Mouse (Mus musculus): Measurements from ENCODE around the gene Gemin4. TPM values are rescaled to one million over a fixed set of nuclear protein-coding genes. Genes with fewer than 3 reads are reported as not detected.

Gemin4 gene
- polyA plus RNA-seq (2012; rRNA removed), result 39.6 and 40.8 TPM in 2 replicates

- Histone ChIP-seq H3K4me1 (ENCODE audit: control insufficient read depth, insufficient read depth, low read length) (no peaks in the 10 kb centered on the region), H3K27ac (ENCODE audit: control insufficient read depth, insufficient read depth, low read depth, low read length) (peak within 1 kb of the TSS; percentile 87), H3K27me3 (ENCODE audit: control insufficient read depth, insufficient read depth, low read length) (no peaks in the 10 kb centered on the region), H3K36me3 (ENCODE audit: control insufficient read depth, insufficient read depth, low read length) (no peaks in the 10 kb centered on the region; the same call in none of the 2 replicates), H3K4me3 (ENCODE audit: control insufficient read depth, low read depth, low read length) (peak within 1 kb of the TSS; percentile 92)
- peak; percentile 99 for TF ChIP-seq POLR2A (IDR thresholded peaks at IDR 0.05; ENCODE audit: control insufficient read depth, low read depth, low read length)
- TF ChIP-seq CTCF (IDR thresholded peaks at IDR 0.05; ENCODE audit: control insufficient read depth, insufficient read depth, insufficient replicate concordance, low read depth, low read length), result peak; percentile 97
Observed at GRCm38 (mm10) chr11:76217390-76217800, at the start of gene Gemin4, which contains the start of gene Dbil5. Gene Gemin4, minus strand, starts transcription at chr11:76217664. Gene Dbil5, plus strand, starts transcription at chr11:76217608.

GRCm38 (mm10) chr11:76262611-76263351 is 45.3 kb upstream of the Gemin4 start:
- H3K4me3 ChIP-seq (ENCODE audit: control insufficient read depth, low read depth, low read length), result no peak overlapping the region
- no peak overlapping the region for H3K27ac ChIP-seq (ENCODE audit: control insufficient read depth, insufficient read depth, low read depth, low read length)
- H3K4me1 ChIP-seq (ENCODE audit: control insufficient read depth, insufficient read depth, low read length), result no peaks in the 10 kb centered on the region
- no peaks in the 10 kb centered on the region for H3K27me3 ChIP-seq (ENCODE audit: control insufficient read depth, insufficient read depth, low read length)
- no peak for TF ChIP-seq POLR2A (IDR thresholded peaks at IDR 0.05; ENCODE audit: control insufficient read depth, low read depth, low read length)
- no peak for TF ChIP-seq CTCF (IDR thresholded peaks at IDR 0.05; ENCODE audit: control insufficient read depth, insufficient read depth, insufficient replicate concordance, low read depth, low read length)
- H3K36me3 ChIP-seq (ENCODE audit: control insufficient read depth, insufficient read depth, low read length), result no peaks in the 10 kb centered on the region; the same call in 1 of the 2 replicates

- Histone ChIP-seq H3K27me3 (ENCODE audit: control insufficient read depth, insufficient read depth, low read length) (no peaks in the 10 kb centered on the region), H3K4me1 (ENCODE audit: control insufficient read depth, insufficient read depth, low read length) (no peaks in the 10 kb centered on the region), H3K36me3 (ENCODE audit: control insufficient read depth, insufficient read depth, low read length) (no peaks in the 10 kb centered on the region; the same call in 1 of the 2 replicates), H3K4me3 (ENCODE audit: control insufficient read depth, low read depth, low read length) (no peak overlapping the region), H3K27ac (ENCODE audit: control insufficient read depth, insufficient read depth, low read depth, low read length) (no peak overlapping the region)
- no peak for TF ChIP-seq POLR2A (IDR thresholded peaks at IDR 0.05; ENCODE audit: control insufficient read depth, low read depth, low read length)
- TF ChIP-seq CTCF (IDR thresholded peaks at IDR 0.05; ENCODE audit: control insufficient read depth, insufficient read depth, insufficient replicate concordance, low read depth, low read length), result no peak
Observed at GRCm38 (mm10) chr11:76261224-76261623, 43.8 kb upstream of the Gemin4 start.

- H3K4me1 ChIP-seq (ENCODE audit: control insufficient read depth, insufficient read depth, low read length), result no peaks in the 10 kb centered on the region
- H3K4me3 ChIP-seq (ENCODE audit: control insufficient read depth, low read depth, low read length), result no peak overlapping the region
- no peaks in the 10 kb centered on the region; the same call in 1 of the 2 replicates for H3K36me3 ChIP-seq (ENCODE audit: control insufficient read depth, insufficient read depth, low read length)
Observed at GRCm38 (mm10) chr11:76260208-76261050, 43.0 kb upstream of the Gemin4 start.

GRCm38 (mm10) chr11:76258511-76258910 is 41.0 kb upstream of the Gemin4 start:
- Histone ChIP-seq H3K4me1 (ENCODE audit: control insufficient read depth, insufficient read depth, low read length) (no peaks in the 10 kb centered on the region), H3K36me3 (ENCODE audit: control insufficient read depth, insufficient read depth, low read length) (no peaks in the 10 kb centered on the region; the same call in 1 of the 2 replicates), H3K27ac (ENCODE audit: control insufficient read depth, insufficient read depth, low read depth, low read length) (no peak overlapping the region), H3K27me3 (ENCODE audit: control insufficient read depth, insufficient read depth, low read length) (no peaks in the 10 kb centered on the region), H3K4me3 (ENCODE audit: control insufficient read depth, low read depth, low read length) (no peak overlapping the region)
- TF ChIP-seq CTCF (IDR thresholded peaks at IDR 0.05; ENCODE audit: control insufficient read depth, insufficient read depth, insufficient replicate concordance, low read depth, low read length) (no peak), POLR2A (IDR thresholded peaks at IDR 0.05; ENCODE audit: control insufficient read depth, low read depth, low read length) (no peak)

More at GRCm38 (mm10) chr11:76260208-76261050, 43.0 kb upstream of the Gemin4 start:
- TF ChIP-seq POLR2A (IDR thresholded peaks at IDR 0.05; ENCODE audit: control insufficient read depth, low read depth, low read length) (no peak), CTCF (IDR thresholded peaks at IDR 0.05; ENCODE audit: control insufficient read depth, insufficient read depth, insufficient replicate concordance, low read depth, low read length) (no peak)
- H3K27me3 ChIP-seq (ENCODE audit: control insufficient read depth, insufficient read depth, low read length), result no peaks in the 10 kb centered on the region
- H3K27ac ChIP-seq (ENCODE audit: control insufficient read depth, insufficient read depth, low read depth, low read length), result no peak overlapping the region

GRCm38 (mm10) chr11:76257386-76257785 is 39.9 kb upstream of the Gemin4 start:
- no peaks in the 10 kb centered on the region; the same call in 1 of the 2 replicates for H3K36me3 ChIP-seq (ENCODE audit: control insufficient read depth, insufficient read depth, low read length)
- H3K27ac ChIP-seq (ENCODE audit: control insufficient read depth, insufficient read depth, low read depth, low read length), result no peak overlapping the region
- TF ChIP-seq POLR2A (IDR thresholded peaks at IDR 0.05; ENCODE audit: control insufficient read depth, low read depth, low read length), result no peak
- no peak for TF ChIP-seq CTCF (IDR thresholded peaks at IDR 0.05; ENCODE audit: control insufficient read depth, insufficient read depth, insufficient replicate concordance, low read depth, low read length)
- no peak overlapping the region for H3K4me3 ChIP-seq (ENCODE audit: control insufficient read depth, low read depth, low read length)
- no peaks in the 10 kb centered on the region for H3K27me3 ChIP-seq (ENCODE audit: control insufficient read depth, insufficient read depth, low read length)
- no peaks in the 10 kb centered on the region for H3K4me1 ChIP-seq (ENCODE audit: control insufficient read depth, insufficient read depth, low read length)

GRCm38 (mm10) chr11:76256129-76256528 is 38.7 kb upstream of the Gemin4 start:
- Histone ChIP-seq H3K4me1 (ENCODE audit: control insufficient read depth, insufficient read depth, low read length) (no peaks in the 10 kb centered on the region), H3K36me3 (ENCODE audit: control insufficient read depth, insufficient read depth, low read length) (no peaks in the 10 kb centered on the region), H3K27ac (ENCODE audit: control insufficient read depth, insufficient read depth, low read depth, low read length) (no peak overlapping the region), H3K27me3 (ENCODE audit: control insufficient read depth, insufficient read depth, low read length) (no peaks in the 10 kb centered on the region), H3K4me3 (ENCODE audit: control insufficient read depth, low read depth, low read length) (no peak overlapping the region)
- TF ChIP-seq POLR2A (IDR thresholded peaks at IDR 0.05; ENCODE audit: control insufficient read depth, low read depth, low read length) (no peak), CTCF (IDR thresholded peaks at IDR 0.05; ENCODE audit: control insufficient read depth, insufficient read depth, insufficient replicate concordance, low read depth, low read length) (no peak)

All from testis, adult 2 months (tissue).